Mouse (Mus musculus) kidney, postnatal 0 days (tissue): ENCODE measurements around the gene Phip. TPM values are rescaled to one million over a fixed set of nuclear protein-coding genes. Genes with fewer than 3 reads are reported as not detected.

Source experiments
- ATAC-seq: fragments of 200-750 bp; cut with Nextera tagmentation; replicated peaks from 2 replicates; pipeline ENCODE4 v1.8.0; 2017; ENCODE audit warnings: low read depth, moderate number of reproducible peaks, moderate TSS enrichment, moderate library complexity; ENCODE audit not compliant: low FRiP score
- DNase-seq: peaks from one replicate; pipeline ENCODE4 v3.0.0-alpha.2; 2016; ENCODE audit warnings: low spot score
- H3K27ac ChIP-seq: fragments of 300-500 bp; sonication (generic); 2 replicates; pipeline ENCODE4 v1.5.1; 2014; ENCODE audit warnings: mild to moderate bottlenecking
- H3K27me3 ChIP-seq: fragments of 300-500 bp; sonication (generic); 2 replicates; pipeline ENCODE4 v1.6.1; 2014; ENCODE audit warnings: low read length, mixed read lengths; ENCODE audit not compliant: insufficient read depth
- H3K36me3 ChIP-seq: fragments of 300-500 bp; sonication (generic); 2 replicates; pipeline ENCODE4 v1.6.1; 2014; ENCODE audit warnings: low read length, mixed read lengths; ENCODE audit not compliant: insufficient read depth
- H3K4me1 ChIP-seq: fragments of 300-500 bp; sonication (generic); replicated peaks from 2 replicates; pipeline ENCODE4 v1.6.1; 2014; ENCODE audit warnings: antibody characterized with exemption, low read length, mixed read lengths; ENCODE audit not compliant: insufficient read depth
- H3K4me2 ChIP-seq: fragments of 300-500 bp; sonication (generic); 2 replicates; pipeline ENCODE4 v1.6.1; 2014; ENCODE audit warnings: mild to moderate bottlenecking, low read length, moderate library complexity, mixed read lengths
- H3K4me3 ChIP-seq: fragments of 300-500 bp; sonication (generic); replicated peaks from 2 replicates; pipeline ENCODE4 v1.5.1; 2014; ENCODE audit warnings: low read depth, low read length
- H3K9ac ChIP-seq: fragments of 300-500 bp; sonication (generic); 2 replicates; pipeline ENCODE4 v1.6.1; 2014; ENCODE audit warnings: low read depth, low read length
- H3K9me3 ChIP-seq: fragments of 300-500 bp; sonication (generic); replicated peaks from 2 replicates; pipeline ENCODE4 v1.6.1; 2016; ENCODE audit warnings: low read length, inconsistent platforms, mixed read lengths
- CTCF ChIP-seq: IDR thresholded peaks from 2 replicates; pipeline ENCODE4 v1.5.1; 2016; ENCODE audit warnings: antibody characterized with exemption, low read depth, mild to moderate bottlenecking, moderate library complexity
- WGBS: fragments of 180-500 bp; shearing (Covaris S2); extraction: QIAGEN DNeasy Blood & Tissue Kit; methylation state at CpG from one replicate; pipeline ENCODE4 v1.1.7; 2014; 5-methylcytosine and 5-hydroxymethylcytosine counted together
- polyA plus RNA-seq: library from polyadenylated mRNA; unstranded; fragments of >200 nt; fragmentation: Nextera tagmentation; extraction: Ambion mirVana; gene quantifications from 2 replicates; pipeline ENCODE4 v1.2.1, GENCODE M21; 2015

Gene Phip
- 49.6 and 54.4 TPM in 2 replicates for polyA plus RNA-seq

GRCm38 (mm10) chr9:82975342-82976215, at the start of gene Phip:
TSS of gene Phip (minus strand) at chr9:82975516.
- no peak; the same call in 1 of the 2 replicates for TF ChIP-seq CTCF
- peak; percentile 85 for ATAC-seq
- WGBS: under 1% methylated on average over 69 of the region's 79 CpGs
- H3K27me3 ChIP-seq: no peaks in the 10 kb centered on the region
- H3K4me1 ChIP-seq: peaks cover 5% of the 10 kb centered on the region; the same call in 1 of the 2 replicates
- H3K27ac ChIP-seq: peak within 1 kb of the TSS; percentile 100
- H3K36me3 ChIP-seq: no peaks in the 10 kb centered on the region
- H3K4me3 ChIP-seq: peak within 1 kb of the TSS; percentile 95
- no peaks in the 10 kb centered on the region for H3K9me3 ChIP-seq
- peak within 1 kb of the TSS; percentile 69 for H3K4me2 ChIP-seq
- H3K9ac ChIP-seq: peak within 1 kb of the TSS; percentile 88
- DNase-seq: peak; percentile 96

GRCm38 (mm10) chr9:83023724-83024123, 48.4 kb upstream of the Phip start:
- WGBS: 64% methylated on average over 6 of the region's 6 CpGs
- Histone ChIP-seq H3K4me2 (no peak overlapping the region), H3K27me3 (no peaks in the 10 kb centered on the region), H3K4me3 (no peak overlapping the region), H3K9me3 (no peaks in the 10 kb centered on the region), H3K9ac (no peak overlapping the region), H3K4me1 (no peaks in the 10 kb centered on the region), H3K27ac (no peak overlapping the region), H3K36me3 (no peaks in the 10 kb centered on the region)
- no peak for TF ChIP-seq CTCF
- DNase-seq (no peak), ATAC-seq (no peak)

GRCm38 (mm10) chr9:83014516-83014915, 39.2 kb upstream of the Phip start:
- WGBS: 61% methylated on average over 4 of the region's 4 CpGs
- no peak overlapping the region for H3K9ac ChIP-seq
- ATAC-seq: no peak

GRCm38 (mm10) chr9:83008306-83008705, 33.0 kb upstream of the Phip start:
- 78% methylated on average over 1 of the region's 1 CpGs for WGBS
- Histone ChIP-seq H3K36me3 (no peaks in the 10 kb centered on the region), H3K4me2 (no peak overlapping the region), H3K4me3 (no peak overlapping the region), H3K9me3 (no peaks in the 10 kb centered on the region), H3K27me3 (no peaks in the 10 kb centered on the region), H3K4me1 (no peaks in the 10 kb centered on the region), H3K9ac (no peak overlapping the region), H3K27ac (no peak overlapping the region)
- no peak for DNase-seq
- no peak for ATAC-seq
- TF ChIP-seq CTCF: no peak

More at GRCm38 (mm10) chr9:83014516-83014915, 39.2 kb upstream of the Phip start:
- H3K27me3 ChIP-seq: no peaks in the 10 kb centered on the region
- no peak overlapping the region for H3K27ac ChIP-seq
- no peak for DNase-seq
- no peaks in the 10 kb centered on the region for H3K4me1 ChIP-seq
- H3K4me3 ChIP-seq: no peak overlapping the region
- H3K4me2 ChIP-seq: no peak overlapping the region
- H3K36me3 ChIP-seq: no peaks in the 10 kb centered on the region
- TF ChIP-seq CTCF: no peak
- no peaks in the 10 kb centered on the region for H3K9me3 ChIP-seq

GRCm38 (mm10) chr9:83001342-83001741, 26.0 kb upstream of the Phip start:
- ATAC-seq (no peak), DNase-seq (no peak)
- Histone ChIP-seq H3K36me3 (no peaks in the 10 kb centered on the region), H3K4me3 (no peak overlapping the region), H3K27ac (no peak overlapping the region), H3K9me3 (no peaks in the 10 kb centered on the region), H3K4me2 (no peak overlapping the region), H3K9ac (no peak overlapping the region), H3K4me1 (no peaks in the 10 kb centered on the region), H3K27me3 (no peaks in the 10 kb centered on the region)
- no peak for TF ChIP-seq CTCF
- WGBS: 86% methylated on average over 4 of the region's 4 CpGs

- H3K9me3 ChIP-seq: no peaks in the 10 kb centered on the region
- no peaks in the 10 kb centered on the region for H3K4me1 ChIP-seq
- no peak overlapping the region for H3K9ac ChIP-seq
- H3K27me3 ChIP-seq: no peaks in the 10 kb centered on the region
- no peaks in the 10 kb centered on the region for H3K36me3 ChIP-seq
- WGBS: 46% methylated on average over 2 of the region's 2 CpGs
- no peak overlapping the region for H3K4me2 ChIP-seq
- DNase-seq: peak; percentile 58
- no peak overlapping the region for H3K27ac ChIP-seq
- no peak for ATAC-seq
- TF ChIP-seq CTCF: no peak
- H3K4me3 ChIP-seq: no peak overlapping the region
These were observed 22.6 kb upstream of the Phip start for GRCm38 (mm10) chr9:82997765-82998500.
